Mouse (Mus musculus) stomach, embryonic 16.5 days (tissue): ENCODE data around the gene Surf4. TPM values are rescaled to one million over a fixed set of nuclear protein-coding genes. Genes with fewer than 3 reads are reported as not detected.

Experiments
- ATAC-seq: fragments of 200-750 bp; cut with Nextera tagmentation; 2 replicates; pipeline ENCODE4 v1.8.0; 2017; ENCODE audit warnings: moderate number of reproducible peaks, moderate TSS enrichment; ENCODE audit not compliant: insufficient read depth, low FRiP score
- H3K27ac ChIP-seq: fragments of 300-500 bp; sonication (generic); 2 replicates; pipeline ENCODE4 v1.5.1; 2014; ENCODE audit warnings: low read length
- H3K27me3 ChIP-seq: fragments of 300-500 bp; sonication (generic); 2 replicates; pipeline ENCODE4 v1.6.1; 2014; ENCODE audit warnings: low read length, control low read depth, mixed read lengths; ENCODE audit not compliant: control insufficient read depth, insufficient read depth
- H3K36me3 ChIP-seq: fragments of 300-500 bp; sonication (generic); 2 replicates; pipeline ENCODE4 v1.6.1; 2014; ENCODE audit warnings: low read length; ENCODE audit not compliant: control insufficient read depth, insufficient read depth
- H3K4me1 ChIP-seq: fragments of 300-500 bp; sonication (generic); 2 replicates; pipeline ENCODE4 v1.6.1; 2014; ENCODE audit warnings: low read length, control low read depth, mixed read lengths; ENCODE audit not compliant: control insufficient read depth, insufficient read depth
- H3K4me2 ChIP-seq: fragments of 300-500 bp; sonication (generic); 2 replicates; pipeline ENCODE4 v1.6.1; 2014; ENCODE audit warnings: low read depth, low read length, mixed read lengths
- H3K4me3 ChIP-seq: fragments of 300-500 bp; sonication (generic); replicated peaks from 2 replicates; pipeline ENCODE4 v1.5.1; 2014; ENCODE audit warnings: mild to moderate bottlenecking, low read length
- H3K9ac ChIP-seq: fragments of 300-500 bp; sonication (generic); 2 replicates; pipeline ENCODE4 v1.6.1; 2014; ENCODE audit warnings: low read length
- H3K9me3 ChIP-seq: fragments of 300-500 bp; sonication (generic); replicated peaks from 2 replicates; pipeline ENCODE4 v1.6.1; 2016; ENCODE audit warnings: low read length, control low read depth; ENCODE audit not compliant: control insufficient read depth
- WGBS: fragments of 180-500 bp; shearing (Covaris S2); extraction: QIAGEN DNeasy Blood & Tissue Kit; methylation state at CpG from one replicate; pipeline ENCODE4 v1.1.7; 2014; 5-methylcytosine and 5-hydroxymethylcytosine counted together
- polyA plus RNA-seq: library from polyadenylated mRNA; unstranded; fragments of >200 nt; fragmentation: Nextera tagmentation; extraction: Ambion mirVana; gene quantifications from 2 replicates; pipeline ENCODE4 v1.2.1, GENCODE M21; 2015

Surf4 gene
- polyA plus RNA-seq, 1 experiment from 2014 or later, result 245 TPM

DNA sequence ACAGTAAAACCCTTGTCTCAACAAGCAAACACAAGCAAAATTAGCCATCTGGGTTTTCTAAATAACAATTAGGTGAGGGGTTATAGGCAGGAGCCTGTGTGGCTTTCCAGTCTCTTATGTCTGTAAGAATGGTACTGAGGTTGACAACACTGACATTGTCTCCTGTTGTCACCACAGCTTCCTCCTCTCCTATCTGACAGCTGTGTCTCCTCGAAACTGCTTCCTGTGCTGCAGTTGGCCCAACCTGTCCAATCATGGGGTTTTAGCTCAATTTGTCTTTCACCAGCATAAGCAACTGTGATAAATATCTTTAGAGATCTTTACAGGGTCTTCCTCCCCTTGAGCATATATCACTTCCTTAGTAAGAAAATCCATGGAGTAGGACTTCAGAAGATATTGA is 2.7 kb upstream of the Surf4 start:
- Histone ChIP-seq H3K27ac (no peak overlapping the region), H3K9ac (no peak overlapping the region), H3K36me3 (peaks cover 4% of the 10 kb centered on the region; the same call in 1 of the 2 replicates), H3K27me3 (no peaks in the 10 kb centered on the region), H3K4me2 (no peak overlapping the region), H3K4me3 (no peak overlapping the region), H3K9me3 (no peaks in the 10 kb centered on the region), H3K4me1 (peaks cover 13% of the 10 kb centered on the region)
- 64% methylated on average over 1 of the region's 1 CpGs for WGBS
- ATAC-seq, result no peak

- ATAC-seq, result no peak
- Histone ChIP-seq H3K27me3 (no peaks in the 10 kb centered on the region), H3K4me1 (peaks cover 24% of the 10 kb centered on the region), H3K9ac (no peak overlapping the region), H3K27ac (no peak overlapping the region), H3K9me3 (no peaks in the 10 kb centered on the region), H3K4me2 (no peak overlapping the region), H3K36me3 (peaks cover 16% of the 10 kb centered on the region; the same call in 1 of the 2 replicates), H3K4me3 (no peak overlapping the region)
- WGBS, result 89% methylated on average over 2 of the region's 2 CpGs
These were observed 1.6 kb upstream of the Surf4 start for GRCm38 (mm10) chr2:26935286-26935685.

- WGBS, result under 1% methylated on average over 49 of the region's 49 CpGs
These were observed 1.0 kb downstream of the Surf4 start for GRCm38 (mm10) chr2:26932473-26933303.

GRCm38 (mm10) chr2:26930390-26930789 is 3.3 kb downstream of the Surf4 start:
- H3K4me3 ChIP-seq, result no peak overlapping the region
- H3K27me3 ChIP-seq, result no peaks in the 10 kb centered on the region
- no peak overlapping the region for H3K9ac ChIP-seq
- H3K4me1 ChIP-seq, result peaks cover 33% of the 10 kb centered on the region
- H3K9me3 ChIP-seq, result no peaks in the 10 kb centered on the region
- ATAC-seq, result no peak
- 0 out of 2 replicates have a peak overlapping the region, but pooled peaks have one; percentile 86 for H3K4me2 ChIP-seq
- H3K36me3 ChIP-seq, result peaks cover 19% of the 10 kb centered on the region
- no peak overlapping the region for H3K27ac ChIP-seq
- WGBS, result 55% methylated on average over 1 of the region's 1 CpGs

More at GRCm38 (mm10) chr2:26932473-26933303, 1.0 kb downstream of the Surf4 start:
- Histone ChIP-seq H3K9me3 (no peaks in the 10 kb centered on the region), H3K27me3 (no peaks in the 10 kb centered on the region), H3K9ac (peak overlapping the region; percentile 100), H3K4me3 (peak overlapping the region; percentile 99), H3K4me1 (peaks cover 33% of the 10 kb centered on the region), H3K36me3 (peaks cover 18% of the 10 kb centered on the region; the same call in 1 of the 2 replicates), H3K27ac (peak overlapping the region; percentile 95), H3K4me2 (peak overlapping the region; percentile 86)
- ATAC-seq, result no peak; the same call in 1 of the 2 replicates

DNA sequence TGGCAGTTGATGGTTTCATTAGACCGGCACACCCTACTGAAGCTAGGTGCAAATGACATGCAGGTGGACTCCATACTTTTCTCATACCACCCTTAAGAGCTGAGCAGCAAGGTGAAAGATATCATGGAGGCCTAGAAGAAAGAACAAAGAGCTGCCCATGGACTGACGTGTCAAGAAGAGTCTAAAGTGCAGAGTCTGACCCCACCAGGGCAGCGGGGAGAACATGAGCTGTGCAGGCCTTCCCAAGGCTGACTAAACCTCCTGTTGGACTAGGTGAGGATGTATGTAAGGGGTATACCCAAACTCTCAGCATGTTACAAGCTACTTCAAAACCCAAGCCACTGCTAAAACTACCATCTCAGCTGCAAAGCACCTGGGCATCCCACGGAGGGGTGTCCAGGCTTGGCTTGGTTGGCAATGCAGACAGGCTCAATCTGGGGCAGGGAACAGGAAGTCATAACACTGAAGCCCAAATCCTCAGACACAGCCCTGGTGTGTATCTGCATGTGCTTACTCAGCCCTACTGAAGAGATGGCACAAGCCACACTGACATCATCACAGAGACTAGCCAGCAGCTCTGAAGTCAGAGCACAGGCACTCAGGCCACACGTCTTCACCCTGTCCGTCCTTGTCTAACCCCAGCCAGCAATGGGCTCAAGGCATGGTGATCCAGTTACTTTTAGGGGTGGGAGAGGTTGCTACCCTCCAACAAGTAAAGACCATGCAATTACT is 5.8 kb downstream of the Surf4 start:
- H3K4me1 ChIP-seq, result peaks cover 30% of the 10 kb centered on the region
- H3K36me3 ChIP-seq, result peaks cover 28% of the 10 kb centered on the region
- no peaks in the 10 kb centered on the region for H3K27me3 ChIP-seq
- no peak overlapping the region for H3K4me2 ChIP-seq
- no peak overlapping the region for H3K4me3 ChIP-seq
- H3K9ac ChIP-seq, result peak overlapping the region; percentile 16; the same call in 1 of the 2 replicates
- H3K27ac ChIP-seq, result no peak overlapping the region
- WGBS, result 86% methylated on average over 6 of the region's 6 CpGs
- ATAC-seq, result no peak
- H3K9me3 ChIP-seq, result no peaks in the 10 kb centered on the region

- H3K4me2 ChIP-seq, result no peak overlapping the region
- ATAC-seq, result peak; percentile 53; the same call in 1 of the 2 replicates
- no peaks in the 10 kb centered on the region for H3K27me3 ChIP-seq
- H3K4me1 ChIP-seq, result peaks cover 10% of the 10 kb centered on the region
- H3K9me3 ChIP-seq, result no peaks in the 10 kb centered on the region
- peaks cover 48% of the 10 kb centered on the region for H3K36me3 ChIP-seq
- H3K4me3 ChIP-seq, result no peak overlapping the region
- 53% methylated on average over 9 of the region's 9 CpGs for WGBS
- no peak overlapping the region for H3K27ac ChIP-seq
- H3K9ac ChIP-seq, result no peak overlapping the region
These were observed 11.9 kb downstream of the Surf4 start for GRCm38 (mm10) chr2:26921784-26922183.

GRCm38 (mm10) chr2:26920190-26920855 is 13.4 kb downstream of the Surf4 start:
- Histone ChIP-seq H3K9me3 (no peaks in the 10 kb centered on the region), H3K4me2 (no peak overlapping the region), H3K27ac (no peak overlapping the region), H3K4me3 (no peak overlapping the region), H3K4me1 (peaks cover 13% of the 10 kb centered on the region), H3K27me3 (no peaks in the 10 kb centered on the region), H3K9ac (no peak overlapping the region), H3K36me3 (peaks cover 46% of the 10 kb centered on the region)
- 89% methylated on average over 6 of the region's 6 CpGs for WGBS
- no peak for ATAC-seq

GRCm38 (mm10) chr2:26919684-26920083 is 14.0 kb downstream of the Surf4 start:
- Histone ChIP-seq H3K36me3 (peaks cover 39% of the 10 kb centered on the region), H3K4me1 (peaks cover 18% of the 10 kb centered on the region), H3K9ac (no peak overlapping the region), H3K9me3 (no peaks in the 10 kb centered on the region), H3K4me2 (no peak overlapping the region), H3K27ac (no peak overlapping the region), H3K27me3 (no peaks in the 10 kb centered on the region), H3K4me3 (no peak overlapping the region)
- 84% methylated on average over 3 of the region's 3 CpGs for WGBS
- ATAC-seq, result no peak
